Mouse (Mus musculus) left cerebral cortex, postnatal 4 days (tissue): Measurements from ENCODE around the gene Tbc1d17. TPM values are rescaled to one million over a fixed set of nuclear protein-coding genes. Genes with fewer than 3 reads are reported as not detected.

ENCODE experiments used
- DNase-seq: peaks from one replicate; pipeline ENCODE4 v3.0.0-alpha.2; 2022
- intact Hi-C: fragments of 180-260 bp; cut with DNase I; formaldehyde crosslinking; loops from one replicate; pipeline ENCODE4 v1.15.1; 2025
- total RNA-seq, 2 experiments: library from RNA; stranded (reverse); gene quantifications; 2 replicates each; pipeline ENCODE4 v1.2.3; 2021

Gene Tbc1d17
- total RNA-seq, 2 experiments from 2014 or later = 57.1 to 68.3 TPM

- no peak for DNase-seq
- intact Hi-C loops = no loop called here
These were observed 13.4 kb downstream of the Tbc1d17 start for GRCm38 (mm10) chr7:44835373-44836015.

DNA sequence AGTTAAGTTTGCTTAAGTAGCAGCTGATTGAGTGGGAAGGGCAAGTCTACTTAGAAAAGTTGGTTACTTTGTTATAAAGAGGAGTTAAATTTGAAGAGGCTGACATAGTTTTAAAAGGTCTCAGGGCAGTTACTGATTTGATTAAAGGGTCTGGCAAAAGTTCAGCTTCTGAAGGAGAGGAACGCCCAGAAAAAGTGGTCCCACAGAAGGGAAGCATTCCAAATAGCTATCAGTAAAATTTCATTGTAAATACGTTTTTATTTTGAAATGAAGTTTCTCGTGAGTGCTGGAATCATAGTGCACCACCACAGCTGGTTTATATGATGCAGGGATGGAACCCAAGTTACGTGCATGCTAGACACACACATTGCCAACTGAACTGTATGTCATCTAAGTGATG is 16.1 kb downstream of the Tbc1d17 start:
- DNase-seq = no peak
- intact Hi-C loops = no loop called here

GRCm38 (mm10) chr7:44828706-44829105 is 20.2 kb downstream of the Tbc1d17 start:
- no peak for DNase-seq
- intact Hi-C loops = no loop called here

GRCm38 (mm10) chr7:44826771-44827170 is 22.1 kb downstream of the Tbc1d17 start:
- intact Hi-C loops = no loop called here
- DNase-seq = no peak

DNA sequence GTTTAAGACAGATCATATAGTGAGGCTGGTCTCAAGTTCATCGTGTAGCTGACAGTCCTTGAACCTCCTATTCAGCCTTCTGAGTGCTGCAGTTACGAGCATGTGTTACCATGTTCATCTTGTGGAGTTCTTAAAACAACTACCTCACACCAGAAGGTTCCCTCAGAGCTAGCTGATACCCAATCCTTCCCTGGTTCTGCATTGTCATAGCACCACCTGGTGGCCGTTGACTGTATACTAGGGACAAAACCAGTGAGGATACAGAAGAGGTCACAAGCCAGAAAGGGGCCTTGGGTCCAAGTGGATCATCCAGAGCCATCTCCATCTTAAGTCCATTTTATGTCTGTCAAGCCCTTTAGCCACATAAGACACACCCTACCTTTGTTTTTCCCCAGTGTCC is 24.0 kb downstream of the Tbc1d17 start:
- intact Hi-C loops = loop anchor here (2.0 kb wide), 1 partner anchor 98 kb away; no protein-coding TSS in a partner anchor
- peak; percentile 85 for DNase-seq

DNA sequence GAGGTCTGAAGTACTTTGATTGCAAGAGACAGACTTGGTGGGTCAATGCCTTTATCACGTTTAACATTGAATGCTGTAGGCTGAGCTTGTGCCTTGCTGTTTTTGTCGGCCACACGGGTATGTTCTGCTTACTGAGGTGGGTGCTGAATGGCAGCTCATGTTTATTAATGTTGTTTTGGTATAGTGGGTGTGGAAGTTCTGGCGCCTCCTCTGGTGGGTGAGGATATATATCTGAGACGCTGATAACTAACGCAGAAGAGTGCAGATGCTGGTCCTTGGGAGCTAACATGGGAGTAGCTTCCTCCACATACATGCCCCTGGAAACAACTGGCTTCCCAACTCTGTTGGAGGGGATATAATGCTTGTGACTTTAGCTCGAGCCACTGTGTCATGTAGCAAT is 25.5 kb downstream of the Tbc1d17 start:
- intact Hi-C loops = no loop called here
- no peak for DNase-seq

GRCm38 (mm10) chr7:44821666-44822448 is 27.0 kb downstream of the Tbc1d17 start:
- intact Hi-C loops = no loop called here
- DNase-seq = no peak

- intact Hi-C loops = no loop called here
- no peak for DNase-seq
These were observed 28.4 kb downstream of the Tbc1d17 start for GRCm38 (mm10) chr7:44820525-44820924.

DNA sequence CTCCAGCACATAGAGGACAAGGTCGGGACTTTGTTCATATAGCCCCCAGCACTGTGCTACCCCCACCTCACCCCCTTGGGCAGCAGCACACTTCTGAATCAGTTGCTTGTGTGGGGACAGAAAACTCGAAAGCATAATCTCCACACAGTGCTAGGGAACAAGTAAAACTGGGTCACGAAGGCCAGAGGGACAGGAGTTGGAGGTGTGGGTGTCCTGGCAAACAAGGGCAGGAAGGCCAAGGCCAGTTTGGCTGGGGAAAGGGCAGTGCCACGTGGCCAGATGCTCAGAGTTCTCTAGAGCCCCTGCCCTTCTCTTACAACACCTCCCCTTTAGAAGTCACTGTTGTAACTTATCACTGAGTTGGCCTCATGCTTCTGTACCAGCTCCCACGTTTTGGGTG is 29.0 kb downstream of the Tbc1d17 start:
- intact Hi-C loops = no loop called here

GRCm38 (mm10) chr7:44819391-44819790 is 29.5 kb downstream of the Tbc1d17 start:
- no peak for DNase-seq
- intact Hi-C loops = no loop called here

More for the DNA sequence above, 29.0 kb downstream of the Tbc1d17 start:
- no peak for DNase-seq

- peak; percentile 37 for DNase-seq
- intact Hi-C loops = no loop called here
These were observed 30.1 kb downstream of the Tbc1d17 start for GRCm38 (mm10) chr7:44818751-44819235.

GRCm38 (mm10) chr7:44818164-44818563 is 30.7 kb downstream of the Tbc1d17 start:
- intact Hi-C loops = no loop called here
- no peak for DNase-seq

DNA sequence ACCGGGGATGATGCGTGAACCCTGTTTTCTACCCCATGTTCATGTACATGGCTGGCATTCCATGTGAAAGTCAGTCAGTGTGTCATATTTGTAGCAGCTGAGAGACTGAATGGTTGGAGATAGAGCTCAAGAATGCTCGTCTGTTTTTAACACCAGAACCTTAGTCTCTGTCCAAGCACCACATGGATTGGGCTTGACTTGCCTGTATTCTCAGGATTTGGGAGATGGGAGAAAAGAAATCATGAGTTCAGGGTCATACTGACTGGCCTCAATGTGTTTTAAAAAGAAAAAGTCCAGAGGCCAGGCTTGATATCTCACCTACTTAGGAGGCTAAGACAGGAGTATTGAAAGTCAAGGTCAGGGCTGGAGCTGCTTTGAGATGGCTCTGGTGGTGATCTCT is 31.4 kb downstream of the Tbc1d17 start:
- intact Hi-C loops = no loop called here

DNA sequence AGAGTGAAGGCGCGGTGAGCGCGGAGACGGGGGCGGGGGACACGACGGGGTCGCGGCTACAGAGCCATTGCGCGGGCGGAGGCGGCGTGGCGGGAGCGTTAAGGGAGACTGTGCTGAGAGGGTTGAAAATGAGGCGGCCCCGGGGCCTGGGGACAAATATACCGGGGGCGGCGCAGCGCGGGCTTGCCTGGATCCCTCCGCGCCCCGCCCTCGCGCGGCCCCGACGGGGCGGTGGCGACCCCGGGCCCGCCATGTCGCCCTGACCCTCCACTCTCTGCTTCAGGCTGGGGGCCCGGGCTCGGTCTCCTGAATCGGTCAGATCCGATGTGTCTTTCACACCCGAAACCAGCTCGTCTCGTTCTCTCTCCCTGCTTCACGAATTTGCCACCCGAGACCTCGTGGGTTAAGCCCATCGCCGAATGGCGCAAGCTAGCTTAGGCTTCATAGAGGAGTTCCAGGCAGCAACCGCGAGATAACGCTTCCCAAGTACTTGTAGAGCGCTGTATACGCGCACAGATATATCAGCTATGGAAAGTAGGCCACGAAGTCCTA is 32.3 kb downstream of the Tbc1d17 start, which contains the start of gene Atf5:
Gene Atf5 (minus strand): TSS at position 189 of the 552 bp plus-strand sequence.
- intact Hi-C loops = no loop called here

More for the DNA sequence above, 31.4 kb downstream of the Tbc1d17 start:
- no peak for DNase-seq

GRCm38 (mm10) chr7:44815721-44816469 is 33.0 kb downstream of the Tbc1d17 start, which contains the start of the genes Nup62 and Il4i1:
TSS of gene Nup62 (plus strand) at chr7:44816088.
TSS of gene Il4i1 (plus strand) at chr7:44816387.
- DNase-seq = peak; percentile 100
- intact Hi-C loops = no loop called here

More for the DNA sequence above, 32.3 kb downstream of the Tbc1d17 start, which contains the start of gene Atf5:
- DNase-seq = no peak

DNA sequence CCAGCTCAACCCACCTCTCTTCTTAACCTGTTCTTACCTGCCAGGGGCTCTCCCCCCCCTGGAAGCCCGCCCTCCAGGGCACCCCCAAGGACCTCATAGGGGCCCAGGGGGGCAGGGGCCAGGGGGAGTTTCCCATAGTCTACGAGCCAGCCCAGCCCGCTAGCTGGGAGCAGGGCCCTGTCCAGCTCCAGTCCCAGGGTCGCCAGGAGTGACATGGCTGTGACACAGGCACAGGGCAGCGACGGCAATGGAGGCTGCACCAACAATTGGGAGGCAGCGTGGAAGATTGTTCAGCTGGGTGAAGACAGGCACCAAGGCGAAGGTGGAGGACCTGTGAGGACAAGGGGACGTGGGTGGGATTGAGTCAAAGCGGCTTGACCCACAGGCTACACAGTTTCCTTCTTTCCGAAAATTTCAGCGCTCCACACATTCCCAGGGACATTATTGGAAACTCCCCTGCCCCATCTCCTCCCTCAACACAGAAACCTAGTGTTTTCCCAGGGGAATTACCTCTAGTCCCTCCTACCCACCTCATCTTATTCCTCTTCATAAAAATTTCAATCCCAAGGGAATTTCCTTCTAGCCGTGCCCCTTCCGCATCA is 33.8 kb downstream of the Tbc1d17 start:
- DNase-seq = peak; percentile 29
- intact Hi-C loops = no loop called here

DNA sequence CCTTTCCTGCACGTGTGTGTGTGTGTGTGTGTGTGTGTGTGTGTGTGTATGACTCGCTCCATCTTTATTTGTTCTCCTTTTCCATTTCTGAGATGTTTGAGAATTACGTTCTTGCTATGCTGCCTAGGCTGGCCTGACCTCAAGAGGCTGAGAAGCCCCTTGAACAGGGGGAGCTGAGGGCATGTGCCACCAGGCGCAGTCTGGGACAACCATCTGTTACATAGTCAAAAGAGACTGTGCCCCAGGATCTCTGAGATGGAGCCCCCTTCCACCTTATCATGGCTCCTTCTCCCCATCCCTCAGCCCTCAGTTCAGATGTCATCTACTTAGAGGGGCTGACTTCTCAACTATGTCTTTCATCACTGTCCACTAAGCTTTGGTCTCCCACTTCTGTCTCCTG is 34.5 kb downstream of the Tbc1d17 start:
- intact Hi-C loops = no loop called here
- DNase-seq = no peak

DNA sequence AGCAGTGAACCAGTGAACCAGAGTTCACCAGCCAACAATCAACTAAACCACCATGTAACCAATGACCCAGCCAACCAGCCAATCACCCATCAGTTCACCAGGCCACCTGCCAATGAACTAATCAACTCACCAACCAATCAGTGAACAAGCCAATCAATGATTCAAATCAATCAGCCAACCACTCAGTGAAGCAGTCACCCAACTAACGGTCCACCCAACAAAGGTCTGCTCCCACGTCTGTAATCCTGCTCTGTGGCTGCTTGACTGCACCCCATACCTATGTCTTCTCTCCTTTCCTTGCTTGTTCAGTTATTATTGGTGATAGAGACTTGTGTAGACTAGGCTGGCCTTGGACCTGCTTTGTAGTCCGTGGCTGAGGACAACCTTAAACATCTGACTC is 34.9 kb downstream of the Tbc1d17 start:
- no peak for DNase-seq
- intact Hi-C loops = no loop called here

DNA sequence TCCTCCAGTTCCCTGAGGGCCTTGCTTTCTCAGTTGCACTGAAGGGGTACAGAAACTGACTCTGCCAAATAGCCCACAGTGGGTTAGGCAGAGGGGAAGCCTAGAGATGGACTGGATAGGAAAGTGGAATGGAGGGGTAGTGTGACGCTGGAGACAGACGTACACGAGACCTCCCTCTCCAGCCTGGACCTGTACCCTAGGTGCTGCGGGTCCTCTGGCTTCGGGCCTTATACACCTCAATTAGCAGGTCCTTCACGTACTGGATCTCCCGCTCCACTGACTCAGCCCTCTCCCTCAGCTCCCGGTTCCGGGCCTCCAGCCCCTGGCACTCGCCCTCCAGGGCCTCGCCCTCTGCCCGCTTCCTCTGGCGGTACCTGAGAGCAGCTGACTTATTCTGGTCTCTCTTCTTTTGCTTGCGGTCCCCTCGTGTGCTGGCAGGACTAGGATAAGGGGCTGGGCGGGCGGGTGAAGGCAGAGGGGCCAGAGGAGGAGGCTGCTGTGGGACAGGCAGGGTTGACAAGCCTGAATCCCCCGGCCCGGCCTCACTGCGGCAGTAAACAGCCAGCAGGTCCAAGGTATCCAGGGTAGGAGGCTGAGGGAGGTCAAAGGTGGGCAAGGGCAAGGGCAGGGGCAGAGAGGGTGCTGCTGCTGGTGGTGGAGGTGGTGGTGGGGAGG is 36.1 kb downstream of the Tbc1d17 start:
- DNase-seq = no peak
- intact Hi-C loops = no loop called here
